Mouse (Mus musculus): Measurements from ENCODE around the gene Eme1.
"Not testable (repeated sequence)": the region's sequence is repeated elsewhere in the genome, so short reads cannot be mapped to it uniquely, and the experiment has no call there.

Gene Eme1

GRCm38 (mm10) chr11:94653663-94654436, at the start of gene Eme1, which contains the start of gene Mrpl27:
Gene Eme1 (minus strand): TSS chr11:94653964.
Gene Mrpl27 (plus strand): TSS chr11:94653767.
- CTCF ChIA-PET, result interaction anchor here (0.7 to 1.0 kb wide), 2 partner anchors 23 to 24 kb away, joined by 3 read pairs; partner anchors contain the start of gene Lrrc59

GRCm38 (mm10) chr11:94702216-94702610, 48.4 kb upstream of the Eme1 start:
- CTCF ChIA-PET, result no interaction called here

GRCm38 (mm10) chr11:94701401-94702215, 47.8 kb upstream of the Eme1 start:
- CTCF ChIA-PET, result no interaction called here

GRCm38 (mm10) chr11:94699399-94699798, 45.6 kb upstream of the Eme1 start:
- CTCF ChIA-PET, result interaction anchor here (0.6 kb wide), 1 partner anchor 16 kb away, joined by 3 read pairs; no protein-coding TSS in a partner anchor

- CTCF ChIA-PET, result interaction anchor here (0.6 kb wide), 1 partner anchor 58 kb away, joined by 4 read pairs; no protein-coding TSS in a partner anchor
Observed at GRCm38 (mm10) chr11:94697703-94698464, 44.1 kb upstream of the Eme1 start.

GRCm38 (mm10) chr11:94697140-94697539, 43.4 kb upstream of the Eme1 start:
- CTCF ChIA-PET, result no interaction called here

- CTCF ChIA-PET, result interaction anchor here (0.7 kb wide), 1 partner anchor 10 kb away, joined by 3 read pairs; no protein-coding TSS in a partner anchor
Observed at GRCm38 (mm10) chr11:94695508-94695907, 41.7 kb upstream of the Eme1 start.

GRCm38 (mm10) chr11:94692502-94692901, 38.7 kb upstream of the Eme1 start:
- CTCF ChIA-PET, result not testable (repeated sequence)

- CTCF ChIA-PET, result interaction anchor here (0.6 kb wide), 1 partner anchor 583 kb away, joined by 4 read pairs; no protein-coding TSS in a partner anchor
Observed at GRCm38 (mm10) chr11:94687178-94687577, 33.4 kb upstream of the Eme1 start.

GRCm38 (mm10) chr11:94682427-94682826, 28.7 kb upstream of the Eme1 start:
- CTCF ChIA-PET, result no interaction called here

GRCm38 (mm10) chr11:94681640-94682039, 27.9 kb upstream of the Eme1 start:
- CTCF ChIA-PET, result no interaction called here

GRCm38 (mm10) chr11:94680639-94681038, 26.9 kb upstream of the Eme1 start:
- CTCF ChIA-PET, result no interaction called here

- CTCF ChIA-PET, result no interaction called here
Observed at GRCm38 (mm10) chr11:94677607-94678145, 23.9 kb upstream of the Eme1 start.

GRCm38 (mm10) chr11:94676754-94677606, 23.2 kb upstream of the Eme1 start, which contains the start of gene Xylt2:
Gene Xylt2 (minus strand): TSS chr11:94677515.
- CTCF ChIA-PET, result interaction anchor here (0.6 kb wide), 1 partner anchor 126 kb away, joined by 14 read pairs; no protein-coding TSS in a partner anchor

- CTCF ChIA-PET, result interaction anchor here (0.6 kb wide), 1 partner anchor 125 kb away, joined by 14 read pairs; no protein-coding TSS in a partner anchor
Observed at GRCm38 (mm10) chr11:94676308-94676707, 22.5 kb upstream of the Eme1 start.

- CTCF ChIA-PET, result no interaction called here
Observed at GRCm38 (mm10) chr11:94675446-94675845, 21.7 kb upstream of the Eme1 start.

- CTCF ChIA-PET, result no interaction called here
Observed at GRCm38 (mm10) chr11:94674984-94675383, 21.2 kb upstream of the Eme1 start.

GRCm38 (mm10) chr11:94665281-94665680, 11.5 kb upstream of the Eme1 start:
- CTCF ChIA-PET, result no interaction called here

- CTCF ChIA-PET, result no interaction called here
Observed at GRCm38 (mm10) chr11:94661344-94661743, 7.6 kb upstream of the Eme1 start.

- CTCF ChIA-PET, result no interaction called here
Observed at GRCm38 (mm10) chr11:94652973-94653372, 791 bp downstream of the Eme1 start.

Data from spleen, embryonic (tissue).